Mouse (Mus musculus): ENCODE measurements around the gene Adamts20. TPM values are rescaled to one million over a fixed set of nuclear protein-coding genes. Genes with fewer than 3 reads are reported as not detected.

The Adamts20 gene
- total RNA-seq, 2 experiments from 2014 or later = 0.37 to 0.67 TPM

GRCm38 (mm10) chr15:94349052-94349451 lies 116.2 kb downstream of the Adamts20 start:
- intact Hi-C loops (cut with DNase I) = no loop called here
- peak; percentile 11 to 19 for DNase-seq

DNA sequence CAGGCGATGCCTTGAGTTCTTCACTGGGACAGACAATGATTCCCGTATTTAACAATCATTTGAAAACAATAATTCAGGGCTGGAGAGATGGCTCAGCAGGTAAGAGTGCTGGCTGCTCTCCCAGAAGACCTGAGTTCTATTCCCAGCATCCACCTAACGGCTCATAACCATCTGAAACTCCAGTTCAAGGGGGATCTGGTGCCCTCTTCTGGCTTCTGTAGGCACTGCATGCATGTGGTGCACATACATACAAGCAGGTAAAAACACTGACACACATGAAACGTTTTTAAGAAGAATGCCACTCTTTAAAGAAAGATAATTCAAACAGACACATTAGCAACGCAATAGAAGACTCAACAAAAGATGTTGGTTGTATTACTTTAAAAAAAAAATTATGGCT lies 120.9 kb downstream of the Adamts20 start:
- intact Hi-C loops (cut with DNase I) = loop anchor here (5.0 kb wide), 1 partner anchor 77 kb away; no protein-coding TSS in a partner anchor

DNA sequence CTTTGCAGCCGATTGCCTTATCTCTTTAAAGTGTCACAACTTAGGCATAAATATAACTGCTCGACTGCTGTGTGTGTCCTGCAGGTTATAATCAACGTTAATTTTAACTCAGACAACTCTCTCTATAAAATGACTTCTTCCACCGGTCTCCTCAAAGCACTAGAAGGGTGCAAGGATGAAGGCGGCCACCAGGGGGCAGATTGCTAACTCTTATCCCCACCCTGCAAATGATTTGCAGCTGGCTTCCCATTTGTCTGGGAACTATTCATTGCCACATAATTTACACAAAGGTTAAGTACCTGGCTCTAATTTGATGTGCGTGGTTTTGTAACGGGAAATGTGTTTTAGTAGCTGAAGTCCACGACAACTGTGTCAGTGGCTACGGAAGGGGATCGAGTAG lies 122.9 kb downstream of the Adamts20 start:
- intact Hi-C loops (cut with DNase I) = loop anchor here (1.0 to 5.0 kb wide), 3 partner anchors 75 to 178 kb away; no protein-coding TSS in a partner anchor
- peak; percentile 71 to 83 for DNase-seq

More for the DNA sequence above, 120.9 kb downstream of the Adamts20 start:
- DNase-seq = no peak

- intact Hi-C loops (cut with DNase I) = no loop called here
- DNase-seq = no peak
These were observed 126.2 kb downstream of the Adamts20 start for GRCm38 (mm10) chr15:94339011-94339410.

GRCm38 (mm10) chr15:94334586-94334985 lies 130.6 kb downstream of the Adamts20 start:
- intact Hi-C loops (cut with DNase I) = no loop called here
- no peak for DNase-seq

DNA sequence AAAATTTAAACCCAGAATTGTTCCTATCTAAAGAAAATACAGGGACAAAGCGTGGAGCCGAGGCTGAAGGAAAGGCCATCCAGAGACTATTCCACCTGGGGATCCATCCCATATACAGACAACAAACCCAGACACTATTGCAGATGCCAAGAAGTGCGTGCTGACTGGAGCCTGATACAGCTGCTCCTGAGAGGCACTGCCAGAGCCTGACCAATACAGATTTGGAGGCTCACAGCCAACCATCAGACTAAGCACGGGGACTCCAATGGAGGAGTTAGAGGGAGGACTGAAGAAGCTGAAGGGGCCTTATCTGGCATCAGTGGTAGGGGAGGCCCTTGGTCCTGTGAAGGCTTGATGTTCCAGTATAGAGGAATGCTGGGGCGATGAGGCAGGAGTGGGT lies 138.6 kb downstream of the Adamts20 start:
- intact Hi-C loops (cut with DNase I) = no loop called here

GRCm38 (mm10) chr15:94325509-94326181 lies 139.6 kb downstream of the Adamts20 start:
- DNase-seq = peak; percentile 76
- intact Hi-C loops (cut with DNase I) = no loop called here

More for the DNA sequence above, 138.6 kb downstream of the Adamts20 start:
- DNase-seq = peak in 1 of 2 experiments; percentile 6

- no peak for DNase-seq
- intact Hi-C loops (cut with DNase I) = no loop called here
These were observed 149.0 kb downstream of the Adamts20 start for GRCm38 (mm10) chr15:94316171-94316570.

GRCm38 (mm10) chr15:94309689-94310088 lies 155.5 kb downstream of the Adamts20 start:
- intact Hi-C loops (cut with DNase I) = no loop called here
- no peak for DNase-seq

DNA sequence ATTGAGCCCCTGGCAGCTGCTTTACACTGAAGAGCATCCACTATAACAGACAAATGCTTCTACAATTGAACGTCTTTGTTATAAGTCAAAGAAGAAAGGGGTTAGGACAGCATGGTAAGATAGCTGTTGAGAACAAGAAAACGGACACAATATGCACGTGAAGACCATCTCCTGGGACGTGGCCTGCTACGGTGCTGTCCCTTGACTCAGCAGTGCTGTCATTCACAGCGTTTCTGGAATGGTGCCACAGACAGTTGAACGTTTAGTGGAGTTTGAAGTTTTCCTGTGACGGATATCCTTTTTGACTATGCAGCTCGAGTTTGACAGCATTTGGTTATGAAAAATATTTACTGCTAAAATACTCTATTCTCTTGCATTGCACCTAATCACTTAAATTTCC lies 157.3 kb downstream of the Adamts20 start:
- no peak for DNase-seq
- intact Hi-C loops (cut with DNase I) = no loop called here

DNA sequence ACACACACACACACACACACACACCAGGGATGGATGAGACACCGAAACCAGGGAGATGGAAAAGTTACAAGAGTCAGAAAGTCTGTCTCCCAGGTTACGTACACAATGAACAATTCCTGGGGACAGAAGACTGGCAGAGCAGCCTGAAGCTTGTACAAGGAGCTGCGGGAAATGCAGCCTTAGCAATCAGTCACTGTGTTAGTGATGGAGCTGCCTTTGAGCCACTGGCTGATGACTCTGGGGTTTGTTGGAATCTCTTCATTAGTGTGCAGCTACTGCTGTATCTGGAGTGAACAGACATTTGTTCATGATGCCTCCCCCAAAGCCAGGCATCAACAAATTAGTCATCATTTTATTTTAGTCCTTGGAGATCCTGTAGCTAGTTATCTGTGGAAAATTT lies 162.1 kb downstream of the Adamts20 start:
- no peak for DNase-seq
- intact Hi-C loops (cut with DNase I) = no loop called here

GRCm38 (mm10) chr15:94294084-94294483 lies 171.1 kb downstream of the Adamts20 start:
- no peak for DNase-seq
- intact Hi-C loops (cut with DNase I) = no loop called here

- intact Hi-C loops (cut with DNase I) = no loop called here
These were observed 177.2 kb downstream of the Adamts20 start for GRCm38 (mm10) chr15:94288015-94288414.

GRCm38 (mm10) chr15:94287495-94287894 lies 177.7 kb downstream of the Adamts20 start:
- intact Hi-C loops (cut with DNase I) = no loop called here
- no peak for DNase-seq

More at GRCm38 (mm10) chr15:94288015-94288414, 177.2 kb downstream of the Adamts20 start:
- no peak for DNase-seq

DNA sequence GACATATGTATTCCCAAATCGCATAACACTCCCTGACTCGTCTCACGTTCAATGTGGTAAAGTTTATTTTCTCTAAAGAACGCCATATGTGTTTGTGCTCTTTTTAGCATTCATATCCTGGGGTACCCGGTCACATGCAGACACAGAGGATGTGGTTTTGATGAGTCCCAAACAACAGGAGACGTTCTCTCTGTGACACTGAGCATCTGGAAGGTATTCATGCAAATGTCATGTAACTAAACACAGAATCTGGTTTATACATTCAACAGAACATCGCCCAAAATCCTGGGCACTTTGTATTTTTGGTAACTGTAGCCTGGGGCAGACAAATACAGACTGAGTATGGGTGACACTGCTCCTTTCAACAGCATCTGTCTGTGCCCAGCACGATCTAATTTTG lies 188.8 kb downstream of the Adamts20 start:
- intact Hi-C loops (cut with DNase I) = no loop called here
- DNase-seq = no peak

- peak; percentile 89 to 94 for DNase-seq
- intact Hi-C loops (cut with DNase I) = loop anchor here (1.0 to 5.0 kb wide), 3 partner anchors 77 to 255 kb away; no protein-coding TSS in a partner anchor
These were observed 199.6 kb downstream of the Adamts20 start for GRCm38 (mm10) chr15:94265630-94266029.

- DNase-seq = no peak
- intact Hi-C loops (cut with DNase I) = loop anchor here (2.0 kb wide), 1 partner anchor 198 kb away; no protein-coding TSS in a partner anchor
These were observed 200.7 kb downstream of the Adamts20 start for GRCm38 (mm10) chr15:94264497-94264879.

- intact Hi-C loops (cut with DNase I) = loop anchor here (2.0 kb wide), 1 partner anchor 199 kb away; no protein-coding TSS in a partner anchor
- DNase-seq = peak in 1 of 2 experiments; percentile 32
These were observed 201.2 kb downstream of the Adamts20 start for GRCm38 (mm10) chr15:94263866-94264496.

DNA sequence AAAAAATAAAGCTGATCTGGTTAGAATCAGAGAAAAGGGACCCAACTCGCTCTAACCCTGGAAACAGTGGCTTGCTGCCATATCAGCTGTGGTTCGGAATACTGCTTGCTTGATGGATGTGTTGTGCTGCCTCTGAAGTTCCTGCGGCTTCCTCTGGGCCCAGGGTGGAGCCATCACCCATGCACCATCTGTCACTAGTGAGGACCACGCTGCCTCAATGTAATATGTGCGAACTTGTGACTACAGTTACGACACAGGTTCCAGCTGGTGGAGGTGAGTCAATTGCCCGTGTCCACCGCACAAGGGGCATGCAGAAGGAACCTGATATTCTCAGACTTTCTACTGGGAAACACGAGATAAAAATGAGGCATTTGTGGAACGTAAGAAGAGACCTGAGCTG lies 202.0 kb downstream of the Adamts20 start:
- intact Hi-C loops (cut with DNase I) = no loop called here

GRCm38 (mm10) chr15:94259497-94259896 lies 205.7 kb downstream of the Adamts20 start:
- intact Hi-C loops (cut with DNase I) = no loop called here
- DNase-seq = no peak

More for the DNA sequence above, 202.0 kb downstream of the Adamts20 start:
- no peak for DNase-seq

GRCm38 (mm10) chr15:94255538-94255937 lies 209.7 kb downstream of the Adamts20 start:
- DNase-seq = no peak
- intact Hi-C loops (cut with DNase I) = no loop called here

All from heart, postnatal 10 days (tissue).